Mouse (Mus musculus): ENCODE data around the gene Gsta4.
"Not testable (repeated sequence)": the region's sequence is repeated elsewhere in the genome, so short reads cannot be mapped to it uniquely, and the experiment has no call there.

DNA sequence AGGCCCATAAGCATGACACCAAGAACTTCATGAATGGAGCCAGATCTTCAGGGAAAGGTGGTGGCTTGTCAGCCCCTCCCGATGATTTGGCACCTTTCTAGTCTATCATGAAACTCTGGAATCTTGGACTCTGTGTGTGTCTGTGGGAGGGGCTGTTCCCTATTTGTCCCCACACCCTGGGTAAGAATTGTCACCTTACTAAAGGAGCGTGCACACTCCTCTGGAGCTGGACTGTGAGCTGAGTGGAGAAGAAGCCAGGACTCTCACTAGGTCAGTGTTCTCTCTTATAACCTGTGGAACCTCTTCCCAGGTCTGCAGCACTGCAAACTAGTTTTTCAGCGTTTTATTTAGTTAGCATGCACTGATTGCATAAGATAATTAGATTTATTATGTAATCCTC is 47.9 kb downstream of the Gsta4 start, which contains the start of gene Gsta1:
- TF ChIP-seq CTCF (IDR thresholded peaks at IDR 0.05; ENCODE audit: low read depth, low read length); POLR2AphosphoS5 (IDR thresholded peaks at IDR 0.05; ENCODE audit: insufficient replicate concordance, low read depth, low read length); TAL1 (conservative IDR thresholded peaks at IDR 0.05; ENCODE audit: low read depth, low read length); GATA2 (IDR thresholded peaks at IDR 0.05; ENCODE audit: borderline replicate concordance, low read depth, low read length): not testable (repeated sequence)

Measured in G1E (cell line).